21 mouse cellular contexts compared by ENCODE assay signal in the genomic region with DNA sequence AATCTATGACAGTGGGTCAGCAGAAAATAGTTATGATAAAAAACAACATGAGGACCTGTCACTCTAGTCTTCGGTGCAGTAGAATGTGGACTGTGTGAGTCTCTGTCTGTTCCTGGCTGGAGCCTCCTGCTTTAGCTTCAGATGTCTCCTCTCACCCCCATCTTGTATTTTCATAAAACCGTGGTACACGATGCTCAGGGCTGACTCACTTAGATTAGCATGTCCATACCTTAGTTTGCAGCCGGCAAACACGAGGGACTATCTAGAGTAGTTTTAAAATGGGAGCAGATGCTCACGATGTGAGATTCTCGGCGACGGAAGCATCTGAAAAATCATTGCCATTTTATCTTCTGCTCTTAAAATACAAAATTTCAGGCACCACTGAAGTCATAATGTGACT. TPM values are rescaled to one million over a fixed set of nuclear protein-coding genes. Genes with fewer than 3 reads are reported as not detected.
DNase-seq lines count a peak whose midpoint lies in the region; TF ChIP-seq lines count a peak whose summit lies in the region.
"Had no signal": no experiment of that assay in that cellular context is flagged by ENCODE, and none has a peak within 500 bp of the region (broad histone marks: within the 10 kb centered on the region; RNA-seq: fewer than 3 reads in every experiment).

No protein-coding gene starts in this region.

- H3K4me1 ChIP-seq in cerebellum, adult 2 months (ENCODE audit: control insufficient read depth, insufficient read depth, low read length): peaks cover 10% of the 10 kb centered on the region; the same call in 1 of the 2 replicates
- no peaks in the 10 kb centered on the region for H3K4me1 ChIP-seq in embryonic facial prominence, embryonic 10.5 days
- H3K4me1 ChIP-seq: heart, embryonic 13.5 days; hindbrain, embryonic 13.5 days; limb, embryonic 15.5 days; liver, embryonic 15.5 days; midbrain, embryonic 12.5 days; neural tube, embryonic 12.5 days had no signal

- TF ChIP-seq CTCF in cerebellum, adult 2 months (IDR thresholded peaks at IDR 0.05; ENCODE audit: borderline replicate concordance, insufficient read depth, low read depth, low read length): no peak

- intact Hi-C loops in left cerebral cortex, postnatal 4 days (cut with DNase I): no loop called here

- 14% methylated on average over 9 of the region's 9 CpGs for WGBS in cerebellum, adult 2 months
- 95% methylated on average over 9 of the region's 9 CpGs for WGBS in embryonic facial prominence, embryonic 10.5 days

- no peaks in the 10 kb centered on the region for H3K36me3 ChIP-seq in embryonic facial prominence, embryonic 10.5 days (replicated peaks)
- H3K36me3 ChIP-seq: heart, embryonic 13.5 days; hindbrain, embryonic 13.5 days; limb, embryonic 15.5 days; liver, embryonic 15.5 days; midbrain, embryonic 12.5 days; neural tube, embryonic 12.5 days had no signal

- no peaks in the 10 kb centered on the region for H3K9me3 ChIP-seq in embryonic facial prominence, embryonic 10.5 days
- H3K9me3 ChIP-seq: hindbrain, embryonic 13.5 days; limb, embryonic 15.5 days; liver, embryonic 15.5 days; midbrain, embryonic 12.5 days; neural tube, embryonic 12.5 days had no signal

- peak overlapping the region; percentile 58 for H3K27ac ChIP-seq in cerebellum, adult 2 months (ENCODE audit: insufficient read depth, low read length)
- H3K27ac ChIP-seq in embryonic facial prominence, embryonic 10.5 days (replicated peaks): no peak overlapping the region
- H3K27ac ChIP-seq: heart, embryonic 13.5 days; hindbrain, embryonic 13.5 days; limb, embryonic 15.5 days; liver, embryonic 15.5 days; midbrain, embryonic 12.5 days; neural tube, embryonic 12.5 days had no signal

- no peak for TF ChIP-seq POLR2A in cerebellum, adult 2 months (IDR thresholded peaks at IDR 0.05; ENCODE audit: borderline replicate concordance, insufficient read depth, low read length)

- no peaks in the 10 kb centered on the region for H3K27me3 ChIP-seq in cerebellum, adult 2 months (ENCODE audit: control insufficient read depth, insufficient read depth, low read length)
- no peaks in the 10 kb centered on the region for H3K27me3 ChIP-seq in embryonic facial prominence, embryonic 10.5 days (replicated peaks; ENCODE audit: low read depth, poor library complexity, severe bottlenecking)
- H3K27me3 ChIP-seq: heart, embryonic 13.5 days; hindbrain, embryonic 13.5 days; limb, embryonic 15.5 days; liver, embryonic 15.5 days; midbrain, embryonic 12.5 days; neural tube, embryonic 12.5 days had no signal

- DNase-seq in cerebellum, adult 2 months: peak in 1 of 2 experiments; percentile 50
- DNase-seq in cerebellum, postnatal 10 days: no peak
- peak; percentile 38 for DNase-seq in left cerebral cortex, adult 11 months (ENCODE audit: low spot score)
- DNase-seq in left cerebral cortex, postnatal 4 days: no peak
- peak; percentile 58 to 75 for DNase-seq in frontal cortex, postnatal 36 days (ENCODE audit: low spot score in 2 of 2)
- DNase-seq in right cerebral cortex, postnatal 36 days (ENCODE audit: low spot score in 2 of 2): peak; percentile 59 to 78
- no peak for DNase-seq in embryonic facial prominence, embryonic 10.5 days (ENCODE audit: low spot score)
- DNase-seq: adrenal gland, postnatal 10 days; cerebellum, adult 11 months; gastrocnemius, postnatal 14 days; heart, adult 18-20 months; kidney, adult 8-10 months; kidney, postnatal 14 days; thymus, postnatal 14 days had no signal

- no peak overlapping the region for H3K4me3 ChIP-seq in cerebellum, adult 2 months (replicated peaks; ENCODE audit: insufficient read depth, low read depth, low read length)
- H3K4me3 ChIP-seq in embryonic facial prominence, embryonic 10.5 days: no peak overlapping the region
- H3K4me3 ChIP-seq: heart, embryonic 13.5 days; hindbrain, embryonic 13.5 days; limb, embryonic 15.5 days; liver, embryonic 15.5 days; midbrain, embryonic 12.5 days; neural tube, embryonic 12.5 days had no signal

RNA-seq across cellular contexts. Expression of gene Amph, which starts 54.5 kb away (rescaled TPM):
- 159 and 173 TPM in 2 replicates for polyA plus RNA-seq in cerebellum, adult 2 months (2012; rRNA removed)
- 100 to 1,000 TPM; 177 to 184 TPM for total RNA-seq in left cerebral cortex, postnatal 4 days (2021)
- polyA plus RNA-seq in embryonic facial prominence, embryonic 10.5 days (2016; fragmentation: Nextera tagmentation; extraction: Ambion mirVana): 3.4 and 4.1 TPM in 2 replicates
- total RNA-seq: common myeloid progenitor, adult 5-6 weeks had no signal

Comparison
In these comparisons a context has a peak if more than half of its experiments do, and no peak if none do; other contexts are left out.
1. DNase-seq: peak in left cerebral cortex, adult 11 months (single experiment), frontal cortex, postnatal 36 days (2 of 2) and right cerebral cortex, postnatal 36 days (2 of 2); none in cerebellum, postnatal 10 days (0 of 2), left cerebral cortex, postnatal 4 days (single experiment) and embryonic facial prominence, embryonic 10.5 days (single experiment).
2. RNA of gene Amph, which starts 54.5 kb away (polyA plus RNA-seq): 159 to 173 TPM in cerebellum, adult 2 months; 3.4 to 4.1 TPM in embryonic facial prominence, embryonic 10.5 days; every median in the first group is over 10 times any median in the second.